Mouse (Mus musculus): ENCODE data around the gene Clec2g.

The Clec2g gene

GRCm38 (mm10) chr6:129013762-129014276, 79.6 kb downstream of the Clec2g start:
- no peak for DNase-seq (ENCODE audit: low spot score)

GRCm38 (mm10) chr6:129014399-129014798, 80.2 kb downstream of the Clec2g start:
- no peak for DNase-seq (ENCODE audit: low spot score)

GRCm38 (mm10) chr6:129027451-129028248, 93.5 kb downstream of the Clec2g start:
- no peak for DNase-seq (ENCODE audit: low spot score)

- DNase-seq (ENCODE audit: low spot score): no peak
Measured at GRCm38 (mm10) chr6:129030175-129030824, 96.1 kb downstream of the Clec2g start.

- no peak for DNase-seq (ENCODE audit: low spot score)
Measured at GRCm38 (mm10) chr6:129030964-129031363, 96.8 kb downstream of the Clec2g start.

GRCm38 (mm10) chr6:129033397-129033796, 99.2 kb downstream of the Clec2g start:
- no peak for DNase-seq (ENCODE audit: low spot score)

All from spleen, adult 12 weeks (tissue).